Mouse (Mus musculus): ENCODE results near the gene Rab3il1. TPM values are rescaled to one million over a fixed set of nuclear protein-coding genes. Genes with fewer than 3 reads are reported as not detected.

The Rab3il1 gene
- polyA plus RNA-seq, 1 experiment from 2014 or later, result 39.7 TPM

DNA sequence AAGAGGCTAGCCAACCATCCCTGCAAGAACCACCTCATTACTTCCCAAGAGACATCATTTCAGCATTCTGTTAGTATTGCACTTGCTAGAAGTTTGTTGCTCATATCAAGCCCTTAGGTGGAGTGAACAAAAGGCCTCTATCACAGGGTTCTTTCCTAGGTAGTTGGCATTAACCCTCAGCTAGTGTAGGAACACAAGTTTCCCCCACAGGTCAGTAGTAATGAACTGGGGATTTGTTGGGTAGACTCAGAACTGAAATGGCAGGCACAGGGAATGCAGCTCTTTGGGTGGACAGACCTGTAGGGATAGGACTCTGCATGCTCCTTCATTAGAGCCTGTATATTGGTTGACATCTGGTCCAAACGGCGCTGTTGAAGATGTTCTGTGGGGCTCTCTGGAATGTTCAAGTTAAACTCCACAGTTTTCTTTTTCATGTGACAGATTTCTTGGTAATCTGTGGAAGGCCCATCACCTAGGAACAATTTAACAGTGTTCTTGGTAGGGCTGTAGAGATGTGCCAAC is 15.5 kb upstream of the Rab3il1 start:
- Histone ChIP-seq H3K27me3 (ENCODE audit: insufficient read depth, poor library complexity, severe bottlenecking) (no peaks in the 10 kb centered on the region), H3K36me3 (peaks cover 27% of the 10 kb centered on the region), H3K9me3 (no peaks in the 10 kb centered on the region), H3K4me3 (no peak overlapping the region), H3K27ac (no peak overlapping the region), H3K4me1 (replicated peaks) (peaks cover 39% of the 10 kb centered on the region)
- WGBS, result 93% methylated on average over 2 of the region's 2 CpGs
- no peak for DNase-seq (ENCODE audit: low spot score)

GRCm38 (mm10) chr19:9987192-9987591 is 14.3 kb upstream of the Rab3il1 start:
- no peak for DNase-seq (ENCODE audit: low spot score)
- Histone ChIP-seq H3K27ac (no peak overlapping the region), H3K27me3 (ENCODE audit: insufficient read depth, poor library complexity, severe bottlenecking) (no peaks in the 10 kb centered on the region), H3K36me3 (peaks cover 27% of the 10 kb centered on the region), H3K4me3 (no peak overlapping the region), H3K4me1 (replicated peaks) (peaks cover 34% of the 10 kb centered on the region), H3K9me3 (no peaks in the 10 kb centered on the region)
- WGBS, result 55% methylated on average over 6 of the region's 6 CpGs

- peaks cover 27% of the 10 kb centered on the region for H3K36me3 ChIP-seq
- peaks cover 3% of the 10 kb centered on the region; the same call in 1 of the 2 replicates for H3K27me3 ChIP-seq (ENCODE audit: insufficient read depth, poor library complexity, severe bottlenecking)
- no peak overlapping the region for H3K27ac ChIP-seq
- no peak for DNase-seq (ENCODE audit: low spot score)
- no peak overlapping the region for H3K4me3 ChIP-seq
- no peaks in the 10 kb centered on the region for H3K9me3 ChIP-seq
- H3K4me1 ChIP-seq (replicated peaks), result peaks cover 36% of the 10 kb centered on the region
Measured at GRCm38 (mm10) chr19:9987593-9987992, 13.9 kb upstream of the Rab3il1 start.

DNA sequence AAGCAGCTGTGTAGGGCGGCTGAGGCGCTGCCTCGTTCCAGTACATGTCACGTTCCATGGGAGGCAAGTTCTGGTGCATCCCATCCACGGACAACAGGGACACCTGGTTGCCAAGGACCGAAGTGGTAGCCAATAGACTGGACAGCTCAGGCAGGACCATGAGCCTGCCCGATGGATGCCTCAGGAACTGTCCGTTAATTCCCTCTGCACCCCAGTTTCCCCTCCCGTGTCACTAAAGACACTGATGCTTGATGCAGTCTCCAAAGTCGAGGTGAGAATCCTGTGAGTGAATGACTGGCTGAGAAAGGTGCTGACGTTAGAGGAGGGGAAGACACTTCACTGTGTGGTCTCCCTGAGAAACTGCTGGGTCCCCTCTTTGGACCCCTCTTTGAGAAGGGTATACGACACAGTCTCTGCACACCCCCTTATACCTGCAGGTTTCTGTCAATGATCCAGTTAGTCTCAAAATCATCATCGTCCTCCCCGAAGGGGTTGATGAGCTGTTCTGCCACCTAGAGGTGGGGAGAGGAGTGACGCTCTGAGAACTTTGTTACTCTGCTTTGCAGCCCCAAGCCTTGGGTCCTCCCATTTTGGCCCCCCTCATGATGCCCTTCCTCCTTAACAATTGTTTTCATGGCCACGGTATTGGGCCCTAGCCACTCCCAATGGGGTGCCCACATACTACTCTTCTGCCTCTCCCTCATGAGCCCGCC is 12.1 kb upstream of the Rab3il1 start:
- Histone ChIP-seq H3K4me3 (no peak overlapping the region), H3K9me3 (no peaks in the 10 kb centered on the region), H3K27me3 (ENCODE audit: insufficient read depth, poor library complexity, severe bottlenecking) (peaks cover 4% of the 10 kb centered on the region; the same call in 1 of the 2 replicates), H3K36me3 (peaks cover 22% of the 10 kb centered on the region), H3K27ac (no peak overlapping the region), H3K4me1 (replicated peaks) (peaks cover 32% of the 10 kb centered on the region)
- DNase-seq (ENCODE audit: low spot score), result no peak
- 67% methylated on average over 17 of the region's 17 CpGs for WGBS

- Histone ChIP-seq H3K9me3 (no peaks in the 10 kb centered on the region), H3K27me3 (ENCODE audit: insufficient read depth, poor library complexity, severe bottlenecking) (peaks cover 4% of the 10 kb centered on the region; the same call in 1 of the 2 replicates), H3K4me1 (replicated peaks) (peaks cover 32% of the 10 kb centered on the region), H3K27ac (no peak overlapping the region), H3K4me3 (no peak overlapping the region), H3K36me3 (peaks cover 16% of the 10 kb centered on the region)
- no peak for DNase-seq (ENCODE audit: low spot score)
Measured at GRCm38 (mm10) chr19:9989884-9990256, 11.6 kb upstream of the Rab3il1 start.

- Histone ChIP-seq H3K9me3 (no peaks in the 10 kb centered on the region), H3K4me3 (no peak overlapping the region), H3K27me3 (ENCODE audit: insufficient read depth, poor library complexity, severe bottlenecking) (peaks cover 4% of the 10 kb centered on the region; the same call in 1 of the 2 replicates), H3K36me3 (peaks cover 2% of the 10 kb centered on the region; the same call in 1 of the 2 replicates), H3K4me1 (replicated peaks) (peaks cover 32% of the 10 kb centered on the region), H3K27ac (no peak overlapping the region)
- WGBS, result 24% methylated on average over 5 of the region's 5 CpGs
- DNase-seq (ENCODE audit: low spot score), result peak; percentile 83
Measured at GRCm38 (mm10) chr19:9991304-9991703, 10.2 kb upstream of the Rab3il1 start.

DNA sequence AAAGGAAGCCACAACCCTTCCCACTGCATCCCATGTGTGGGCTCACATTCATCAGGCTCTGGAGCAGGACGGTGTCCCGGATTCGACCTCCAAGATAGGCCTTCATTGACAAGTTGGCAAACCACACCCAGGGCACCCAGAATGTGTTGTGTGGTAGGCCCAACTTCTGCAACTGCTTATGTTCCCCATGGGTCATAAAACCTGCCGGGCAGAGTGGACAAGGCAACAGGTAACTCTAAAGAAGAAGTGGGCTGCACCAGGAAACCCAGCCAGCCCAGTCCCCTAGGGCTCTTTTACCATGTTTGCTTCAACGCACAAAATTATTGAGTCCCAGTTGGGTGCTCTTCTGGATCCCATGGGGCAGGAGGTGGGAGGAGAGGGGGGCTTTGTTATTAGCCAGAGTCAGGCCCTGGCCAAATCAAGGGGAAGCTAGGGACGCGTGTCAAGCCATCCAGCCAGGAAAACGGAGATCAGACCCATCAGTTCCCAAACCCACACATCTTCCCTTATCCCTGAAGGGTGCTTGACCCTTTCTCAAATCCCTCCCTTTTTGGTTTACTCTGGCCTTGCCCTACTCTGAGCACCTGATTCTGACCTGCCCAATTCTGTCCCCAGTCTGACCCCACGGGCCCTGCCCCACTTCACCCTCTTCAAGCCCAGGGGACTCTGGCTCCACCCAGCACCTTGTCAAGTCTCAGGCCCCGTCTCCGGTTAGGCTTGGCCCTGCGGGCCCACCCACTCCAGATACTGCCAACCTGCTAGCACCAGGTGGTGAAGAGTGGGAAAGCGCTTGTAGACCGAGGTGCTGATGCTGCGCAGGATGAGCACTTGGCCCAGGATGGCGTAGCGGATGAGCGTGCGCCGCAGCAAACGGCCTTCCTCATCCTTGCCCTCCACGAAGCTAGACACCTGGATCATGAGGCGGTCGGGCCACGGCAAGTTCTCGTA is 9.2 kb upstream of the Rab3il1 start:
- no peaks in the 10 kb centered on the region for H3K9me3 ChIP-seq
- H3K27ac ChIP-seq, result peak overlapping the region; percentile 81
- peaks cover 29% of the 10 kb centered on the region for H3K4me1 ChIP-seq (replicated peaks)
- no peaks in the 10 kb centered on the region for H3K36me3 ChIP-seq
- DNase-seq (ENCODE audit: low spot score), result no peak
- WGBS, result 47% methylated on average over 26 of the region's 26 CpGs
- peaks cover 4% of the 10 kb centered on the region; the same call in 1 of the 2 replicates for H3K27me3 ChIP-seq (ENCODE audit: insufficient read depth, poor library complexity, severe bottlenecking)
- H3K4me3 ChIP-seq, result peak overlapping the region; percentile 47

DNA sequence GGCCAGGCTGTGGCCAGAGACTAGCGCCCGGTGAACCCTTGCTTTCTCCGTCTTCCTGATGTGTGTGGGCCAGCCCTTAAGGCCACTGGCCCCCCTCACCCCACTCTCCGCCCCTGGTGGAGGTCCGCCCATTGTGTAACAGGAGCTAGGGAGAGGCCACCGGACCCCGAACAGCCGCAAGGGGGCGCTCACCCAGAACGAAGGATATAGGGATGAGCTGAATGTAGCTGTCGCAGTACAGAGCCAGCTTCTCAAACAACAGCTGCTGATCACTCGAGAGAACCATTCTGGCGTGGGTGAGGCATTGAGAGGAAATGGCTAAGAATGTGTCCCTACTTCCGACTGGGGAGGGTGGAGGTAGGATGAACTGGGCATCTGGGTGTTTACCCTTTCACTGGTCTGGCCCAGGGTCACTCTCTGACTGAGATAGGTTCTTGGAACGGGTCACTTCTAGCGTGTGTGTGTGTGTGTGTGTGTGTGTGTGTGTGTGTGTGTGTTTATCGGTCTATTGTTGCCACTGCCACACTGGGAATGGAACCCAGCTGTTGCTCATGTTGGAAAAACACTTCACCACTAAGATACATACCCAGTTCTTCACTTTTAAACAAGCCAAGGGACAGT is 8.3 kb upstream of the Rab3il1 start:
- 8% methylated on average over 17 of the region's 17 CpGs for WGBS
- Histone ChIP-seq H3K36me3 (no peaks in the 10 kb centered on the region), H3K4me3 (peak overlapping the region; percentile 47), H3K9me3 (no peaks in the 10 kb centered on the region), H3K27me3 (ENCODE audit: insufficient read depth, poor library complexity, severe bottlenecking) (peaks cover 4% of the 10 kb centered on the region; the same call in 1 of the 2 replicates), H3K4me1 (replicated peaks) (peaks cover 21% of the 10 kb centered on the region), H3K27ac (peak overlapping the region; percentile 81)
- peak; percentile 96 for DNase-seq (ENCODE audit: low spot score)

- no peak overlapping the region for H3K4me3 ChIP-seq
- no peaks in the 10 kb centered on the region for H3K36me3 ChIP-seq
- DNase-seq (ENCODE audit: low spot score), result no peak
- WGBS, result 80% methylated on average over 12 of the region's 12 CpGs
- H3K9me3 ChIP-seq, result no peaks in the 10 kb centered on the region
- no peak overlapping the region for H3K27ac ChIP-seq
- peaks cover 14% of the 10 kb centered on the region for H3K4me1 ChIP-seq (replicated peaks)
- H3K27me3 ChIP-seq (ENCODE audit: insufficient read depth, poor library complexity, severe bottlenecking), result peaks cover 2% of the 10 kb centered on the region; the same call in 1 of the 2 replicates
Measured at GRCm38 (mm10) chr19:9997204-9998062, 4.0 kb upstream of the Rab3il1 start.

DNA sequence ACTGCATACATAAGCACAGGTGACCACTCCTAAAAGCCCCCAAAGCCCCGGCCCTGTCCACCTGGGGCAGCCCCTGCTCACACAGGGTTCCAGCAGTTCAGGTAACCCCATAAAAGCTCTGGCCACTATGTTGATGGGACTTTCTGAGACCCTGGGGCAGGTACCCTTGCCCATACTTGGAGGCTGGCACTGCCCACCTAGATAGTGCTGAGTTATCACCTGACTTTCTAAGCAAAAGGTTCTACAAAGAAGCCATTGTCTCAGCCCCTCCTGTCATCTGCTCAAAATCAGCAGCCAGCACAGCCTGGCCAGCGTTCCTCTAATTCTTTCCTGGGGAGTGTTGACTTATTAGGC is 3.4 kb upstream of the Rab3il1 start:
- Histone ChIP-seq H3K27ac (no peak overlapping the region), H3K9me3 (no peaks in the 10 kb centered on the region), H3K27me3 (ENCODE audit: insufficient read depth, poor library complexity, severe bottlenecking) (no peaks in the 10 kb centered on the region), H3K4me3 (no peak overlapping the region), H3K4me1 (replicated peaks) (peaks cover 8% of the 10 kb centered on the region), H3K36me3 (no peaks in the 10 kb centered on the region)
- WGBS, result 83% methylated on average over 2 of the region's 2 CpGs
- DNase-seq (ENCODE audit: low spot score), result no peak

DNA sequence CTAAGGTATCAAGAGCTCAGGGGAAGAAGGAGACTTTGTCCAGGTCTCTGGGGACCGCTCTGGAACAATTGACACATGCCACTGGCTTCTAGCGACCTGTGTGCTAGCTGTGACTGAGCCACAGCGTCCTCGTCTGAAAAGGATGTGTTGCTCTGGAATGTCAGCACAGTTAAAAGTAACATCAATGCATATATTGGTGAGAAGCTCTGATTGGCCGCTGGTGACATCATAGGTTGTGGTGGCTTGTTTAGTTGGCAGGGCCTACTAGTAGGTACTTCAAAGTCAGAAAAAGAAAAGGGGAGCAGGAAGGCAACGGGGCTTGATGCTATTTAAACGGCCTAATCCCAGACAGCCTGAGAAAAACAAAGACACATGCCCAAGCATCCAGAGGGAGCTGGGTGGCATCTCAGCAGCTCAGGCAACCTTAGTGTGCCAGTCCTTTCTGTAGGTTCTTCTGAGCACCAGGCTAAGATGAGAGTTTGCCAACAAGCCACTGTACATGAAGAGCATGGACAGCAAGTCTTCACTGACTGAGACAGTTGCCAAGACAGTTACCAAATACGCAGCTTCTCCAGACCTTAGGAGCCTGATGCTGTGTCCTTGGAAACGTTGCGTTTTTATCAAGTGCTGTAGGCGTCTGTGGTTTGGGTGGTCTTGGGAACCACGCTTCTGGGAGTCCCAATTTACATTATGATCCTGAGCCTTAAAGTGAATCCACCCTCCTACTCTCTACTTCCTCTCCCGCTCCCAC is 2.6 kb upstream of the Rab3il1 start:
- no peaks in the 10 kb centered on the region for H3K9me3 ChIP-seq
- H3K4me1 ChIP-seq (replicated peaks), result 0 out of 2 replicates have a peak, but pooled peaks cover 3% of the 10 kb centered on the region
- H3K27me3 ChIP-seq (ENCODE audit: insufficient read depth, poor library complexity, severe bottlenecking), result no peaks in the 10 kb centered on the region
- H3K4me3 ChIP-seq, result no peak overlapping the region
- no peaks in the 10 kb centered on the region for H3K36me3 ChIP-seq
- no peak overlapping the region for H3K27ac ChIP-seq
- WGBS, result 74% methylated on average over 13 of the region's 13 CpGs
- no peak for DNase-seq (ENCODE audit: low spot score)
